Mouse (Mus musculus): ENCODE measurements at regions not wholly inside any gene's neighbourhood (a gene's known extent, or its start where the extent isn't known, plus 50 kb on each side); places are given as distances from the start of the nearest gene placed in this dataset.
"Not testable (repeated sequence)": the region's sequence is repeated elsewhere in the genome, so short reads cannot be mapped to it uniquely, and the experiment has no call there.

- in situ Hi-C loops (cut with MseI, MboI), result no loop called here
These were observed 149.1 kb upstream of the Palmd start for GRCm38 (mm10) chr3:117117838-117118237.

GRCm38 (mm10) chr3:117116210-117116609 is 147.4 kb upstream of the Palmd start:
- in situ Hi-C loops (cut with MseI, MboI), result no loop called here

GRCm38 (mm10) chr3:117112766-117113165 is 144.0 kb upstream of the Palmd start:
- in situ Hi-C loops (cut with MseI, MboI), result no loop called here

GRCm38 (mm10) chr3:117112304-117112703 is 143.5 kb upstream of the Palmd start:
- in situ Hi-C loops (cut with MseI, MboI), result no loop called here

GRCm38 (mm10) chr3:117108966-117109700 is 140.3 kb upstream of the Palmd start:
- in situ Hi-C loops (cut with MseI, MboI), result no loop called here

GRCm38 (mm10) chr3:117107986-117108385 is 139.2 kb upstream of the Palmd start:
- in situ Hi-C loops (cut with MseI, MboI), result no loop called here

GRCm38 (mm10) chr3:117107378-117107777 is 138.6 kb upstream of the Palmd start:
- in situ Hi-C loops (cut with MseI, MboI), result no loop called here

GRCm38 (mm10) chr3:117087646-117088045 is 118.9 kb upstream of the Palmd start:
- in situ Hi-C loops (cut with MseI, MboI), result no loop called here

- in situ Hi-C loops (cut with MseI, MboI), result no loop called here
These were observed 107.9 kb upstream of the Palmd start for GRCm38 (mm10) chr3:117076734-117077133.

- in situ Hi-C loops (cut with MseI, MboI), result no loop called here
These were observed 104.6 kb upstream of the Palmd start for GRCm38 (mm10) chr3:117073399-117073798.

GRCm38 (mm10) chr3:117072998-117073397 is 104.2 kb upstream of the Palmd start:
- in situ Hi-C loops (cut with MseI, MboI), result no loop called here

- in situ Hi-C loops (cut with MseI, MboI), result no loop called here
These were observed 103.1 kb upstream of the Palmd start for GRCm38 (mm10) chr3:117071851-117072250.

- in situ Hi-C loops (cut with MseI, MboI), result no loop called here
These were observed 98.8 kb upstream of the Palmd start for GRCm38 (mm10) chr3:117067470-117068053.

- in situ Hi-C loops (cut with MseI, MboI), result no loop called here
These were observed 97.1 kb upstream of the Palmd start for GRCm38 (mm10) chr3:117065904-117066303.

GRCm38 (mm10) chr3:117061831-117062230 is 93.0 kb upstream of the Palmd start:
- in situ Hi-C loops (cut with MseI, MboI), result loop anchor here (5.0 kb wide), 1 partner anchor 155 kb away; no protein-coding TSS in a partner anchor

GRCm38 (mm10) chr3:117061182-117061581 is 92.4 kb upstream of the Palmd start:
- in situ Hi-C loops (cut with MseI, MboI), result loop anchor here (5.0 kb wide), 1 partner anchor 154 kb away; no protein-coding TSS in a partner anchor

- in situ Hi-C loops (cut with MseI, MboI), result not testable (repeated sequence)
These were observed 85.9 kb upstream of the Palmd start for GRCm38 (mm10) chr3:117054711-117055110.

- in situ Hi-C loops (cut with MseI, MboI), result no loop called here
These were observed 82.6 kb upstream of the Palmd start for GRCm38 (mm10) chr3:117051431-117051830.

GRCm38 (mm10) chr3:117050909-117051308 is 82.1 kb upstream of the Palmd start:
- in situ Hi-C loops (cut with MseI, MboI), result no loop called here

GRCm38 (mm10) chr3:117049410-117049809 is 80.6 kb upstream of the Palmd start:
- in situ Hi-C loops (cut with MseI, MboI), result no loop called here

GRCm38 (mm10) chr3:117044809-117045208 is 76.0 kb upstream of the Palmd start:
- in situ Hi-C loops (cut with MseI, MboI), result no loop called here

GRCm38 (mm10) chr3:117044304-117044703 is 75.5 kb upstream of the Palmd start:
- in situ Hi-C loops (cut with MseI, MboI), result no loop called here

GRCm38 (mm10) chr3:117038928-117039300 is 70.1 kb upstream of the Palmd start:
- in situ Hi-C loops (cut with MseI, MboI), result no loop called here

Data from mouse trophoblast stem cell (cell line).